Mouse (Mus musculus): Measurements from ENCODE around the gene Fam114a1.

- no peak for TF ChIP-seq CTCF (IDR thresholded peaks at IDR 0.05; ENCODE audit: borderline replicate concordance, insufficient read depth, low read length)
- TF ChIP-seq POLR2A (IDR thresholded peaks at IDR 0.05; ENCODE audit: low read depth, low read length), result no peak
These were observed 116.7 kb downstream of the Fam114a1 start for GRCm38 (mm10) chr5:65086522-65086921.
